ENCODE assay signal across 8 mouse cellular contexts in the genomic region with DNA sequence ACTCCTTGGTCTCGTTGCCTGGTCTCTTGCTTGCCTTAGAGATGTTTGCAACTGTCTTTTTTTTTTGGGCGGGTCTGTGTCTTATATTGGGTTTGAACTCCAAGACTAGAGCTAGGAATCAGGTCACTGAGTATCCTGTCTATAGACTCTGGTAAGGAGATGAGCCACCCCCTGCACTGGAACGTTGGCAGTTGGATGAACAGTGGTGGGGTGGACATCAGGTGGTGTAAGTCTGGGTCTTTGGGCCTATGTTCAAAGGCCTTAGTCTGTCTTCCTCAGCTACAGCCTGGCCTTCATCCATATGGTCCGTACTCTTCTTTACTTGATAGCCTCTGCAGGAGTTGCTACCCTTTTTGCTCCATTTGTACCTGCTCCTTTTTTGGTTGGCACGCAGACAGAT. TPM values are rescaled to one million over a fixed set of nuclear protein-coding genes. Genes with fewer than 3 reads are reported as not detected.
DNase-seq lines count a peak whose midpoint lies in the region; ATAC-seq and TF ChIP-seq lines count a peak whose summit lies in the region.

No protein-coding gene starts in this region.

- intact Hi-C loops in left cerebral cortex, adult 2 months (cut with DNase I), result no loop called here

- peak overlapping the region; percentile 84 for H3K4me2 ChIP-seq in embryonic facial prominence, embryonic 14.5 days (ENCODE audit: low read depth, low read length)
- peak overlapping the region; percentile 83 for H3K4me2 ChIP-seq in intestine, embryonic 16.5 days (ENCODE audit: low read depth, low read length)
- H3K4me2 ChIP-seq in neural tube, embryonic 12.5 days (replicated peaks), result peak overlapping the region; percentile 82

- no peak for TF ChIP-seq CTCF in left cerebral cortex, adult 2 months (IDR thresholded peaks at IDR 0.05)

- peaks cover 12% of the 10 kb centered on the region for H3K4me1 ChIP-seq in embryonic facial prominence, embryonic 14.5 days (ENCODE audit: control insufficient read depth, insufficient read depth, low read length)
- peaks cover 19% of the 10 kb centered on the region for H3K4me1 ChIP-seq in intestine, embryonic 16.5 days (ENCODE audit: control insufficient read depth, insufficient read depth, low read length)
- H3K4me1 ChIP-seq in neural tube, embryonic 12.5 days, result peaks cover 13% of the 10 kb centered on the region

- H3K27me3 ChIP-seq in embryonic facial prominence, embryonic 14.5 days (replicated peaks; ENCODE audit: control insufficient read depth, insufficient read depth, low read length), result no peaks in the 10 kb centered on the region
- H3K27me3 ChIP-seq in intestine, embryonic 16.5 days (replicated peaks; ENCODE audit: control insufficient read depth, insufficient read depth, low read length), result no peaks in the 10 kb centered on the region
- H3K27me3 ChIP-seq in neural tube, embryonic 12.5 days (replicated peaks), result no peaks in the 10 kb centered on the region

- H3K27ac ChIP-seq in left cerebral cortex, adult 2 months, result no peak overlapping the region
- H3K27ac ChIP-seq in embryonic facial prominence, embryonic 14.5 days (replicated peaks; ENCODE audit: low read depth, low read length), result no peak overlapping the region
- peak overlapping the region; percentile 97 for H3K27ac ChIP-seq in intestine, embryonic 16.5 days (ENCODE audit: low read length)
- H3K27ac ChIP-seq in neural tube, embryonic 12.5 days, result no peak overlapping the region

- no peaks in the 10 kb centered on the region for H3K9me3 ChIP-seq in embryonic facial prominence, embryonic 14.5 days (ENCODE audit: control insufficient read depth, low read length)
- no peaks in the 10 kb centered on the region for H3K9me3 ChIP-seq in intestine, embryonic 16.5 days (ENCODE audit: control insufficient read depth, low read length)
- H3K9me3 ChIP-seq in neural tube, embryonic 12.5 days, result no peaks in the 10 kb centered on the region

- 83% methylated on average over 5 of the region's 5 CpGs for WGBS in embryonic facial prominence, embryonic 14.5 days
- WGBS in intestine, embryonic 16.5 days, result 77% methylated on average over 5 of the region's 5 CpGs
- 94% methylated on average over 5 of the region's 5 CpGs for WGBS in neural tube, embryonic 12.5 days

- no peak for DNase-seq in left cerebral cortex, adult 2 months (ENCODE audit: extremely low spot score in 1 of 2, low spot score in 2 of 2)
- no peak for DNase-seq in left cerebral cortex, adult 8-10 months (ENCODE audit: low spot score in 2 of 2)
- no peak for DNase-seq in embryonic facial prominence, embryonic 14.5 days (ENCODE audit: low spot score)
- no peak for DNase-seq in embryo, embryonic 9.5 days (ENCODE audit: extremely low spot score)
- DNase-seq in frontal cortex, postnatal 25 days (ENCODE audit: low spot score in 2 of 2), result no peak

- no peak for ATAC-seq in embryonic facial prominence, embryonic 14.5 days (ENCODE audit: low read depth)
- ATAC-seq in intestine, embryonic 16.5 days, result no peak
- ATAC-seq in neural tube, embryonic 12.5 days (ENCODE audit: low FRiP score, low read depth), result no peak
- no peak for ATAC-seq in CD4-positive, CD25-positive, alpha-beta regulatory T cell, adult 4 months

- peak overlapping the region; percentile 75 for H3K4me3 ChIP-seq in left cerebral cortex, adult 2 months
- peak overlapping the region; percentile 80 for H3K4me3 ChIP-seq in embryonic facial prominence, embryonic 14.5 days (ENCODE audit: low read depth, low read length)
- peak overlapping the region; percentile 81 for H3K4me3 ChIP-seq in intestine, embryonic 16.5 days (ENCODE audit: low read length)
- peak overlapping the region; percentile 85 for H3K4me3 ChIP-seq in neural tube, embryonic 12.5 days

- peaks cover 39% of the 10 kb centered on the region for H3K36me3 ChIP-seq in embryonic facial prominence, embryonic 14.5 days (ENCODE audit: control insufficient read depth, insufficient read depth, low read length)
- H3K36me3 ChIP-seq in intestine, embryonic 16.5 days (ENCODE audit: control insufficient read depth, insufficient read depth, low read length), result peaks cover 14% of the 10 kb centered on the region
- H3K36me3 ChIP-seq in neural tube, embryonic 12.5 days, result peaks cover 37% of the 10 kb centered on the region

- H3K9ac ChIP-seq in embryonic facial prominence, embryonic 14.5 days (ENCODE audit: low read depth, low read length), result peak overlapping the region; percentile 88
- peak overlapping the region; percentile 89 for H3K9ac ChIP-seq in intestine, embryonic 16.5 days (ENCODE audit: low read depth, low read length)
- H3K9ac ChIP-seq in neural tube, embryonic 12.5 days, result peak overlapping the region; percentile 78; the same call in 1 of the 2 replicates

RNA-seq across cellular contexts. Expression of a gene that starts 0.3 kb away (rescaled TPM):
- total RNA-seq in left cerebral cortex, adult 2 months (2021), result 10 to 100 TPM; 30.7 to 32.8 TPM
- total RNA-seq in left cerebral cortex, adult 8-10 months (2022), result 10 to 100 TPM; 28.8 to 38.0 (median 34.0) TPM
- polyA plus RNA-seq in embryonic facial prominence, embryonic 14.5 days (2014; fragmentation: Nextera tagmentation; extraction: Ambion mirVana), result 23.7 and 27.6 TPM in 2 replicates
- polyA plus RNA-seq in intestine, embryonic 16.5 days (2015; fragmentation: Nextera tagmentation; extraction: Ambion mirVana), result 44.7 and 49.6 TPM in 2 replicates
- polyA plus RNA-seq in neural tube, embryonic 12.5 days (2016; fragmentation: Nextera tagmentation; extraction: Ambion mirVana), result 51.1 and 63.4 TPM in 2 replicates
- polyA plus RNA-seq in CD4-positive, CD25-positive, alpha-beta regulatory T cell, adult 4 months (2017; shearing (Covaris generic)), result 1 to 10 TPM; 1.6 to 2.2 TPM

RNA-seq across cellular contexts. Expression of a gene that starts 1.3 kb away (rescaled TPM):
- 10 to 100 TPM; 31.3 to 44.6 TPM for total RNA-seq in left cerebral cortex, adult 2 months (2021)
- 10 to 100 TPM; 35.8 to 46.5 (median 38.4) TPM for total RNA-seq in left cerebral cortex, adult 8-10 months (2022)
- polyA plus RNA-seq in embryonic facial prominence, embryonic 14.5 days (2014; fragmentation: Nextera tagmentation; extraction: Ambion mirVana), result 42.0 and 42.2 TPM in 2 replicates
- 49.2 and 53.5 TPM in 2 replicates for polyA plus RNA-seq in intestine, embryonic 16.5 days (2015; fragmentation: Nextera tagmentation; extraction: Ambion mirVana)
- polyA plus RNA-seq in neural tube, embryonic 12.5 days (2016; fragmentation: Nextera tagmentation; extraction: Ambion mirVana), result 44.8 and 49.4 TPM in 2 replicates
- 10 to 100 TPM; 29.9 to 39.2 TPM for polyA plus RNA-seq in CD4-positive, CD25-positive, alpha-beta regulatory T cell, adult 4 months (2017; shearing (Covaris generic))

RNA-seq across cellular contexts. Expression of a gene that starts 17.9 kb away (rescaled TPM):
- 10 to 100 TPM; 28.2 to 29.4 TPM for total RNA-seq in left cerebral cortex, adult 2 months (2021)
- total RNA-seq in left cerebral cortex, adult 8-10 months (2022), result 10 to 100 TPM; 28.0 to 35.7 (median 30.8) TPM
- polyA plus RNA-seq in embryonic facial prominence, embryonic 14.5 days (2014; fragmentation: Nextera tagmentation; extraction: Ambion mirVana), result 63.8 and 67.2 TPM in 2 replicates
- 26.6 and 33.6 TPM in 2 replicates for polyA plus RNA-seq in intestine, embryonic 16.5 days (2015; fragmentation: Nextera tagmentation; extraction: Ambion mirVana)
- 28.6 and 29.4 TPM in 2 replicates for polyA plus RNA-seq in neural tube, embryonic 12.5 days (2016; fragmentation: Nextera tagmentation; extraction: Ambion mirVana)
- under 1 TPM; 0.10 to 0.13 TPM for polyA plus RNA-seq in CD4-positive, CD25-positive, alpha-beta regulatory T cell, adult 4 months (2017; shearing (Covaris generic))

RNA-seq across cellular contexts. Expression of a gene that starts 25.4 kb away (rescaled TPM):
- not detected for total RNA-seq in left cerebral cortex, adult 2 months (2021)
- total RNA-seq in left cerebral cortex, adult 8-10 months (2022), result not detected
- not detected in 2 replicates for polyA plus RNA-seq in embryonic facial prominence, embryonic 14.5 days (2014; fragmentation: Nextera tagmentation; extraction: Ambion mirVana)
- polyA plus RNA-seq in intestine, embryonic 16.5 days (2015; fragmentation: Nextera tagmentation; extraction: Ambion mirVana), result not detected in 2 replicates
- polyA plus RNA-seq in neural tube, embryonic 12.5 days (2016; fragmentation: Nextera tagmentation; extraction: Ambion mirVana), result not detected in 2 replicates
- polyA plus RNA-seq in CD4-positive, CD25-positive, alpha-beta regulatory T cell, adult 4 months (2017; shearing (Covaris generic)), result not detected

RNA-seq across cellular contexts. Expression of a gene that starts 28.7 kb away (rescaled TPM):
- 100 to 1,000 TPM; 153 to 167 TPM for total RNA-seq in left cerebral cortex, adult 2 months (2021)
- total RNA-seq in left cerebral cortex, adult 8-10 months (2022), result 100 to 1,000 TPM; 116 to 140 (median 127) TPM
- polyA plus RNA-seq in embryonic facial prominence, embryonic 14.5 days (2014; fragmentation: Nextera tagmentation; extraction: Ambion mirVana), result 57.6 and 57.8 TPM in 2 replicates
- polyA plus RNA-seq in intestine, embryonic 16.5 days (2015; fragmentation: Nextera tagmentation; extraction: Ambion mirVana), result 35.7 and 42.8 TPM in 2 replicates
- polyA plus RNA-seq in neural tube, embryonic 12.5 days (2016; fragmentation: Nextera tagmentation; extraction: Ambion mirVana), result 104 TPM in 2 replicates
- 10 to 100 TPM; 15.1 to 16.6 TPM for polyA plus RNA-seq in CD4-positive, CD25-positive, alpha-beta regulatory T cell, adult 4 months (2017; shearing (Covaris generic))

Comparison
In these comparisons a context has a peak if more than half of its experiments do, and no peak if none do; other contexts are left out.
1. RNA of a gene that starts 17.9 kb away (polyA plus RNA-seq): 63.8 to 67.2 TPM in embryonic facial prominence, embryonic 14.5 days, 28.6 to 29.4 TPM in neural tube, embryonic 12.5 days and 26.6 to 33.6 TPM in intestine, embryonic 16.5 days; 0.10 to 0.13 TPM in CD4-positive, CD25-positive, alpha-beta regulatory T cell, adult 4 months; every median in the first group is over 10 times any median in the second.
2. Peak in every context shown above with its lines, with median percentiles within 50 percentile points of each other: H3K4me3 ChIP-seq, H3K4me2 ChIP-seq and H3K9ac ChIP-seq.